Mouse (Mus musculus): ENCODE measurements around the gene Gm7544. TPM values are rescaled to one million over a fixed set of nuclear protein-coding genes. Genes with fewer than 3 reads are reported as not detected.
"Not testable (repeated sequence)": the region's sequence is repeated elsewhere in the genome, so short reads cannot be mapped to it uniquely, and the experiment has no call there.

Gm7544 gene
- total RNA-seq (2012; rRNA removed) (not detected in 2 replicates), total RNA-seq (2014; rRNA removed) (not detected in 2 replicates), polyA plus RNA-seq (2012; ENCODE audit: insufficient read length, low read depth) (not detected in 2 replicates)

GRCm38 (mm10) chr1:82955913-82956312 lies at the start of gene Gm7544:
Gene Gm7544 (minus strand): TSS chr1:82956013.
- H3K27ac ChIP-seq (ENCODE audit: insufficient read depth, low read depth); H3K9ac ChIP-seq (ENCODE audit: insufficient read depth, low read depth); H3K79me2 ChIP-seq (replicated peaks; ENCODE audit: control insufficient read depth, extremely low read depth, insufficient read depth, poor library complexity, severe bottlenecking); dilution Hi-C loops (cut with MboI; ENCODE audit: extremely low pct_ligation_motif_present, extremely low pct_unique_long_range_greater_than_20kb, low sequenced_read_pairs); H3K9me3 ChIP-seq (replicated peaks; ENCODE audit: low read length); H3K27me3 ChIP-seq (replicated peaks); H3K4me3 ChIP-seq (replicated peaks in 1 of 3; ENCODE audit: low read depth in 2 of 3, low read length in 2 of 3, poor library complexity in 1 of 3); in situ Hi-C loops (cut with MboI; ENCODE audit: low pct_ligation_motif_present, low pct_unique_long_range_greater_than_20kb, low sequenced_read_pairs); H3K36me3 ChIP-seq (replicated peaks in 1 of 2; ENCODE audit: control insufficient read depth in 1 of 2, insufficient read depth in 1 of 2, low read length in 1 of 2); H3K4me1 ChIP-seq (ENCODE audit: control insufficient read depth in 1 of 2, insufficient read depth in 2 of 2); DNase-seq (ENCODE audit: extremely low read depth); H3K4me2 ChIP-seq (ENCODE audit: insufficient read depth, low read depth, poor library complexity, severe bottlenecking): not testable (repeated sequence)

GRCm38 (mm10) chr1:83000306-83000705 lies 44.5 kb upstream of the Gm7544 start, which contains the start of gene Gm47959:
Gene Gm47959 (plus strand): TSS chr1:83000548.
- H3K4me3 ChIP-seq (replicated peaks in 1 of 3; ENCODE audit: low read depth in 2 of 3, low read length in 2 of 3, poor library complexity in 1 of 3); H3K79me2 ChIP-seq (replicated peaks; ENCODE audit: control insufficient read depth, extremely low read depth, insufficient read depth, poor library complexity, severe bottlenecking); in situ Hi-C loops (cut with MboI; ENCODE audit: low pct_ligation_motif_present, low pct_unique_long_range_greater_than_20kb, low sequenced_read_pairs): not testable (repeated sequence)

GRCm38 (mm10) chr1:82993947-82994346 lies 38.1 kb upstream of the Gm7544 start:
- no peaks in the 10 kb centered on the region for H3K27me3 ChIP-seq (replicated peaks)
- H3K9ac ChIP-seq (ENCODE audit: insufficient read depth, low read depth) = no peak overlapping the region
- no peak overlapping the region for H3K27ac ChIP-seq (ENCODE audit: insufficient read depth, low read depth)
- no peak for DNase-seq (ENCODE audit: extremely low read depth)
- H3K9me3 ChIP-seq (replicated peaks; ENCODE audit: low read length) = peaks cover 2% of the 10 kb centered on the region
- dilution Hi-C loops (cut with MboI; ENCODE audit: extremely low pct_ligation_motif_present, extremely low pct_unique_long_range_greater_than_20kb, low sequenced_read_pairs) (no loop called here), in situ Hi-C loops (cut with MboI; ENCODE audit: low pct_ligation_motif_present, low pct_unique_long_range_greater_than_20kb, low sequenced_read_pairs) (no loop called here)
- no peaks in the 10 kb centered on the region for H3K4me1 ChIP-seq (ENCODE audit: control insufficient read depth in 1 of 2, insufficient read depth in 2 of 2)
- H3K79me2 ChIP-seq (replicated peaks; ENCODE audit: control insufficient read depth, extremely low read depth, insufficient read depth, poor library complexity, severe bottlenecking) = no peaks in the 10 kb centered on the region
- H3K36me3 ChIP-seq (replicated peaks in 1 of 2; ENCODE audit: control insufficient read depth in 1 of 2, insufficient read depth in 1 of 2, low read length in 1 of 2) = no peaks in the 10 kb centered on the region
- TF ChIP-seq TBP (conservative IDR thresholded peaks at IDR 0.05; ENCODE audit: low read depth, low read length) (no peak), TCF12 (IDR thresholded peaks at IDR 0.05; ENCODE audit: low read depth, low read length) (no peak), ZC3H11A (IDR thresholded peaks at IDR 0.05; ENCODE audit: low read depth, low read length) (no peak), EP300 (IDR thresholded peaks at IDR 0.05; ENCODE audit: low read length) (no peak), HCFC1 (IDR thresholded peaks at IDR 0.05; ENCODE audit: low read depth, low read length) (no peak), E2F4 (IDR thresholded peaks at IDR 0.05; ENCODE audit: insufficient replicate concordance, low read depth, low read length) (no peak), GABPA (IDR thresholded peaks at IDR 0.05; ENCODE audit: insufficient replicate concordance, low read depth, low read length) (no peak), KAT2A (IDR thresholded peaks at IDR 0.05; ENCODE audit: insufficient replicate concordance, low read length) (no peak), PAX5 (IDR thresholded peaks at IDR 0.05; ENCODE audit: low read length) (no peak), USF1 (IDR thresholded peaks at IDR 0.05; ENCODE audit: low read depth, low read length) (no peak), USF2 (conservative IDR thresholded peaks at IDR 0.05; ENCODE audit: low read depth, low read length) (no peak), JUND (conservative IDR thresholded peaks at IDR 0.05; ENCODE audit: low read depth, low read length) (no peak), CHD2 (IDR thresholded peaks at IDR 0.05; ENCODE audit: low read length) (no peak), ZMIZ1 (IDR thresholded peaks at IDR 0.05; ENCODE audit: low read depth, low read length) (no peak), MAX (IDR thresholded peaks at IDR 0.05; ENCODE audit: low read length) (no peak), UBTF (IDR thresholded peaks at IDR 0.05; ENCODE audit: low read depth, low read length) (no peak), SIN3A (IDR thresholded peaks at IDR 0.05; ENCODE audit: low read length) (no peak), RCOR1 (conservative IDR thresholded peaks at IDR 0.05; ENCODE audit: low read depth, low read length) (no peak)
- H3K4me3 ChIP-seq (replicated peaks in 1 of 3; ENCODE audit: low read depth in 2 of 3, low read length in 2 of 3, poor library complexity in 1 of 3) = no peak overlapping the region
- H3K4me2 ChIP-seq (ENCODE audit: insufficient read depth, low read depth, poor library complexity, severe bottlenecking) = no peak overlapping the region

More at GRCm38 (mm10) chr1:83000306-83000705, 44.5 kb upstream of the Gm7544 start, which contains the start of gene Gm47959:
- dilution Hi-C loops (cut with MboI; ENCODE audit: extremely low pct_ligation_motif_present, extremely low pct_unique_long_range_greater_than_20kb, low sequenced_read_pairs); H3K4me2 ChIP-seq (ENCODE audit: insufficient read depth, low read depth, poor library complexity, severe bottlenecking); H3K27ac ChIP-seq (ENCODE audit: insufficient read depth, low read depth); DNase-seq (ENCODE audit: extremely low read depth); H3K36me3 ChIP-seq (replicated peaks in 1 of 2; ENCODE audit: control insufficient read depth in 1 of 2, insufficient read depth in 1 of 2, low read length in 1 of 2); H3K9ac ChIP-seq (ENCODE audit: insufficient read depth, low read depth); H3K27me3 ChIP-seq (replicated peaks); H3K9me3 ChIP-seq (replicated peaks; ENCODE audit: low read length): not testable (repeated sequence)
- H3K4me1 ChIP-seq (ENCODE audit: control insufficient read depth in 1 of 2, insufficient read depth in 2 of 2) = peaks cover 0 to 12% of the 10 kb centered on the region in 2 experiments; a peak in 2 of 4 replicates

Measured in CH12.LX (cell line).